Mouse (Mus musculus) heart, embryonic 14.5 days (tissue): Measurements from ENCODE around the gene Kcna2. TPM values are rescaled to one million over a fixed set of nuclear protein-coding genes. Genes with fewer than 3 reads are reported as not detected.
A peak's percentile ranks its signal among the peaks of the same experiment; 100 is the strongest.

Experiments used
- ATAC-seq: fragments of 200-750 bp; cut with Nextera tagmentation; 2 replicates; pipeline ENCODE4 v1.8.0; 2017; ENCODE audit warnings: low read depth, moderate TSS enrichment; ENCODE audit not compliant: insufficient number of reproducible peaks, insufficient read depth, low FRiP score
- H3K27ac ChIP-seq, 2 experiments: fragments of 200-500 bp in 1 of 2; fragments of 300-500 bp in 1 of 2; sonication (generic) in 1 of 2; replicated peaks in 1 of 2; 2 replicates each; pipeline ENCODE4 v1.5.1; 2012 to 2014; ENCODE audit warnings: low read depth in 2 of 2, low read length in 2 of 2, control low read depth in 1 of 2, mild to moderate bottlenecking in 1 of 2, mixed read lengths in 1 of 2; ENCODE audit not compliant: control insufficient read depth in 1 of 2, insufficient read depth in 1 of 2
- H3K27me3 ChIP-seq: fragments of 300-500 bp; sonication (generic); 2 replicates; pipeline ENCODE4 v1.6.1; 2014; ENCODE audit warnings: mild to moderate bottlenecking, low read length, control low read depth; ENCODE audit not compliant: control insufficient read depth, insufficient read depth
- H3K36me3 ChIP-seq: fragments of 300-500 bp; sonication (generic); 2 replicates; pipeline ENCODE4 v1.6.1; 2014; ENCODE audit warnings: mild to moderate bottlenecking, control low read depth, low read length, mixed read lengths; ENCODE audit not compliant: control insufficient read depth, insufficient read depth
- H3K4me1 ChIP-seq, 2 experiments: fragments of 200-500 bp in 1 of 2; fragments of 300-500 bp in 1 of 2; sonication (generic) in 1 of 2; 2 replicates each; pipeline ENCODE4 v1.6.1; 2012 to 2014; ENCODE audit warnings: low read length in 2 of 2, control low read depth in 1 of 2, mixed read lengths in 1 of 2; ENCODE audit not compliant: control insufficient read depth in 2 of 2, insufficient read depth in 2 of 2
- H3K4me2 ChIP-seq: fragments of 300-500 bp; sonication (generic); 2 replicates; pipeline ENCODE4 v1.6.1; 2014; ENCODE audit warnings: mild to moderate bottlenecking, low read length
- H3K4me3 ChIP-seq, 2 experiments: fragments of 200-500 bp in 1 of 2; fragments of 300-500 bp in 1 of 2; sonication (generic) in 1 of 2; 2 replicates each; pipeline ENCODE4 v1.5.1; 2012 to 2014; ENCODE audit warnings: low read length in 2 of 2, mild to moderate bottlenecking in 2 of 2, control low read depth in 1 of 2, low read depth in 1 of 2, moderate library complexity in 1 of 2; ENCODE audit not compliant: control insufficient read depth in 1 of 2, insufficient read depth in 1 of 2
- H3K9ac ChIP-seq: fragments of 300-500 bp; sonication (generic); 2 replicates; pipeline ENCODE4 v1.6.1; 2014; ENCODE audit warnings: mild to moderate bottlenecking, low read length
- H3K9me3 ChIP-seq: fragments of 300-500 bp; sonication (generic); 2 replicates; pipeline ENCODE4 v1.6.1; 2016; ENCODE audit warnings: low read length, control low read depth; ENCODE audit not compliant: control insufficient read depth
- WGBS: fragments of 180-500 bp; shearing (Covaris S2); extraction: QIAGEN DNeasy Blood & Tissue Kit; methylation state at CpG from one replicate; pipeline ENCODE4 v1.1.7; 2014; 5-methylcytosine and 5-hydroxymethylcytosine counted together
- polyA plus RNA-seq: library from polyadenylated mRNA; unstranded; fragments of >200 nt; fragmentation: Nextera tagmentation; extraction: Ambion mirVana; gene quantifications from 2 replicates; pipeline ENCODE4 v1.2.1, GENCODE M21; 2014

Gene Kcna2
- polyA plus RNA-seq, 1 experiment from 2014 or later, result 0.05 TPM

GRCm38 (mm10) chr3:107130661-107131326 lies 29.8 kb downstream of the Kcna2 start:
- 43% methylated on average over 4 of the region's 4 CpGs for WGBS
- peaks cover 8 to 14% of the 10 kb centered on the region in 2 experiments for H3K4me1 ChIP-seq
- H3K4me3 ChIP-seq, result no peak overlapping the region
- no peaks in the 10 kb centered on the region for H3K9me3 ChIP-seq
- no peak overlapping the region for H3K4me2 ChIP-seq
- peak overlapping the region; percentile 58 to 68 for H3K27ac ChIP-seq
- H3K27me3 ChIP-seq, result no peaks in the 10 kb centered on the region
- ATAC-seq, result peak; percentile 87
- H3K9ac ChIP-seq, result no peak overlapping the region
- no peaks in the 10 kb centered on the region for H3K36me3 ChIP-seq

DNA sequence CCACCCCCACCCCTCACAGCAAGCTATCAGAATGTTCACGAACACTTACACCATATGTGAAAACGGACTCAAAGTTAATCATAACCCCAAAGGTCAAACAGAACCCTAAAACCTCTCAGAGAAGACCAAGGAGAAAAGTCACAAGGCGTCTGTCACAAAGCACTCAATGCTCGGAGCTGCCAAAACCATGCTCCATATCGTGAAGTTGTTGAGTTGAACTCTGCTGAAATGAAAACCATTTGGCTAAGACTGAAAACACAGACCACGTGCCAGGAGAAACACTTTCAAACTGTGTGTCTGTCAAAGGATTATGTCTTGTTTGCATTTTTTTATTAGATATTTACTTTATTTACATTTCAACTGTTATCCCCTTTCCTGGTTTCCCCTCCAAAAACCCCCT lies 30.9 kb downstream of the Kcna2 start:
- WGBS, result 63% methylated on average over 6 of the region's 6 CpGs
- no peaks in the 10 kb centered on the region for H3K36me3 ChIP-seq
- ATAC-seq, result no peak

GRCm38 (mm10) chr3:107132651-107133050 lies 31.7 kb downstream of the Kcna2 start:
- Histone ChIP-seq H3K9ac (no peak overlapping the region), H3K36me3 (no peaks in the 10 kb centered on the region), H3K4me3 (no peak overlapping the region), H3K27ac (no peak overlapping the region), H3K4me1 (peaks cover 8 to 14% of the 10 kb centered on the region in 2 experiments), H3K4me2 (no peak overlapping the region), H3K27me3 (no peaks in the 10 kb centered on the region), H3K9me3 (no peaks in the 10 kb centered on the region)
- ATAC-seq, result no peak
- 91% methylated on average over 6 of the region's 6 CpGs for WGBS

More for the DNA sequence above, 30.9 kb downstream of the Kcna2 start:
- Histone ChIP-seq H3K4me3 (no peak overlapping the region), H3K27ac (no peak overlapping the region), H3K9me3 (no peaks in the 10 kb centered on the region), H3K27me3 (no peaks in the 10 kb centered on the region), H3K9ac (no peak overlapping the region), H3K4me1 (peaks cover 8 to 14% of the 10 kb centered on the region in 2 experiments), H3K4me2 (no peak overlapping the region)

- Histone ChIP-seq H3K9me3 (no peaks in the 10 kb centered on the region), H3K4me3 (no peak overlapping the region), H3K4me1 (peaks cover 8 to 14% of the 10 kb centered on the region in 2 experiments), H3K36me3 (no peaks in the 10 kb centered on the region), H3K4me2 (no peak overlapping the region), H3K27me3 (no peaks in the 10 kb centered on the region), H3K9ac (no peak overlapping the region), H3K27ac (no peak overlapping the region)
- WGBS, result 72% methylated on average over 3 of the region's 3 CpGs
- no peak for ATAC-seq
These were observed 33.5 kb downstream of the Kcna2 start for GRCm38 (mm10) chr3:107134457-107134856.

DNA sequence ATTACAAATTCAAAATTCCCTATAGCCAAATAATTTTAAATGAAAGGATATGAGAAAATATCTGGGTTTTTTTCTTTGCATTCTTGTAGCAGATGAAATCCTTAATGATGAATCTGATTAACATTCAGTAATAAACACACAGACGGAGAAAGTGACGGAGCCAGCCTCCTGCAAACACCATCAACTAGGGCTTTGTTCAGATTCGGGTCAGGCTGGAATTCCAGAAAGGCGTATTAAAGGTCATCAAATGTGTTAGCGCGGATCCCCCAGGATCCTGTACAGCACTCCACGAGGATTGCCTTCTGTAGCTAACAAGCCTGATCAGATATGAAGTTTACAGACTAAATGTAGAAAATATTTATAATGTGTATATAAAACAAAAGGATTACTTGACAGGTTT lies 46.2 kb downstream of the Kcna2 start:
- Histone ChIP-seq H3K4me3 (no peak overlapping the region), H3K9ac (no peak overlapping the region), H3K4me2 (no peak overlapping the region), H3K4me1 (no peaks in the 10 kb centered on the region), H3K27me3 (no peaks in the 10 kb centered on the region), H3K27ac (no peak overlapping the region), H3K36me3 (no peaks in the 10 kb centered on the region), H3K9me3 (no peaks in the 10 kb centered on the region)
- ATAC-seq, result no peak
- 83% methylated on average over 7 of the region's 7 CpGs for whole genome bisulfite sequencing

GRCm38 (mm10) chr3:107149006-107149405 lies 48.1 kb downstream of the Kcna2 start:
- Histone ChIP-seq H3K9ac (no peak overlapping the region), H3K9me3 (no peaks in the 10 kb centered on the region), H3K4me3 (no peak overlapping the region), H3K4me1 (no peaks in the 10 kb centered on the region), H3K27ac (no peak overlapping the region), H3K36me3 (no peaks in the 10 kb centered on the region), H3K27me3 (no peaks in the 10 kb centered on the region), H3K4me2 (no peak overlapping the region)
- no peak for ATAC-seq
- WGBS, result 52% methylated on average over 3 of the region's 3 CpGs

DNA sequence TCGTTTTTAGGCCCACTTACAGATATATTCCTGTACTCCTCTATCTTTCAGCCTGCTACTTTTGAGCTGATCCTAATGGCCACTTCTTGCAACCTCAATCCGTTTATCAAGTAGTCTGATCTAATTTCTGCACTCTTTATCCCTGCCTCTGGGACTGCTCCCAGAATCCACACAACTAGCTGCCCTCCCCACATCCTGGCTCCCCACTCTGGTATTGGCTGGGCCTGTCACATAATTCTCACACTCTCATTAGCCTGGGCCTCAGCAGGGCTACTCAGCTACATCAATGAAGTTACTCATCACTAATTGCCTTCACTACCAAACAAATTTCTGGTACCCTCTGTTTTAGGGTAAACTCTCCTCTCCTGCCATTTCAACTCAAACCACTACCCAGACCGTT lies 49.5 kb downstream of the Kcna2 start:
- Histone ChIP-seq H3K4me2 (no peak overlapping the region), H3K27ac (no peak overlapping the region), H3K27me3 (no peaks in the 10 kb centered on the region), H3K9ac (no peak overlapping the region), H3K4me3 (no peak overlapping the region), H3K9me3 (no peaks in the 10 kb centered on the region), H3K4me1 (no peaks in the 10 kb centered on the region), H3K36me3 (no peaks in the 10 kb centered on the region)
- 40% methylated on average over 3 of the region's 3 CpGs for WGBS
- no peak for ATAC-seq
